Comparison of ENCODE assay signal across 26 mouse cellular contexts in the genomic region with DNA sequence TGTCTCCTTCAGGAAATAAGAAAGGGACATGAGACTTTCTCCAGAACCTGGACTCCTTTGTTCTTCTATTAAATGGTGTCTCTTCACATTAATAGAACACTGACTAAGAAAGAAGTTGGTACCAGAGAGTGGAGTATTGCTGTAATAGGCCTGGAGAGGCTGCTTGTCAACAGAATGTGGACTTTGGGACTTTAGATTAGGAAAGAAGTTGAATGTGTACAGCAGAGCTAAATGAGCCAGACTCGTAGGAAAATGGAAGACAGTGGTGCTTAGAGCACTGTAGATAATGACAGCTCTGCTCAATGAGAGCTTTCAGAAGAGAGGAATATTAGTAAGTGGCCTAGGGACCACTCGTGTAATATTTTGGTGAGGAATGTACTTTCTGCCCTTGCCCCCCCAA. TPM values are rescaled to one million over a fixed set of nuclear protein-coding genes. Genes with fewer than 3 reads are reported as not detected.
DNase-seq lines count a peak whose midpoint lies in the region; ATAC-seq and TF ChIP-seq lines count a peak whose summit lies in the region.
"Had no signal": no experiment of that assay in that cellular context is flagged by ENCODE, and none has a peak within 500 bp of the region (broad histone marks: within the 10 kb centered on the region; RNA-seq: fewer than 3 reads in every experiment).

No protein-coding gene starts in this region.

- DNase-seq in liver, adult 2 months (ENCODE audit: extremely low read depth, low read depth, low spot score) = peak; percentile 95
- DNase-seq in liver = no peak
- no peak for DNase-seq in spleen, postnatal 10 days (ENCODE audit: low spot score in 2 of 2)
- DNase-seq in hindbrain, embryonic 10.5 days (ENCODE audit: low spot score) = no peak
- DNase-seq in thymus, postnatal 25 days = no peak
- DNase-seq: adrenal gland, postnatal 25 days; B cell, adult 2 months; cerebellum, adult 18-20 months; cerebellum, adult 9-10 months; cerebellum, postnatal 14 days; gastrocnemius, postnatal 10 days; gastrocnemius, postnatal 36 days; heart, postnatal 10 days; heart, postnatal 36 days had no signal

- H3K36me3 ChIP-seq in liver, adult 2 months (ENCODE audit: control insufficient read depth, insufficient read depth, low read length) = no peaks in the 10 kb centered on the region
- H3K36me3 ChIP-seq in intestine, embryonic 15.5 days = no peaks in the 10 kb centered on the region
- H3K36me3 ChIP-seq in liver, embryonic 15.5 days (replicated peaks) = no peaks in the 10 kb centered on the region
- H3K36me3 ChIP-seq in hindbrain, embryonic 10.5 days = peaks cover 15% of the 10 kb centered on the region
- H3K36me3 ChIP-seq: heart, embryonic 12.5 days; heart, embryonic 15.5 days had no signal

- no peak for TF ChIP-seq POLR2A in liver, adult 2 months (IDR thresholded peaks at IDR 0.05; ENCODE audit: extremely low read depth, insufficient read depth, low read length)

- H3K27ac ChIP-seq in liver, adult 2 months (replicated peaks; ENCODE audit: insufficient read depth, low read depth, low read length) = peak overlapping the region; percentile 85
- H3K27ac ChIP-seq in intestine, embryonic 15.5 days = no peak overlapping the region
- no peak overlapping the region for H3K27ac ChIP-seq in liver, embryonic 15.5 days (replicated peaks)
- no peak overlapping the region for H3K27ac ChIP-seq in hindbrain, embryonic 10.5 days
- H3K27ac ChIP-seq: forebrain, embryonic 10.5 days; forebrain, embryonic 13.5 days; heart, embryonic 15.5 days; hindbrain, embryonic 14.5 days; hindbrain, postnatal 0 days had no signal

- peak; percentile 67 for ATAC-seq in intestine, embryonic 15.5 days
- ATAC-seq in liver, embryonic 15.5 days (ENCODE audit: insufficient read depth) = peak; percentile 22; the same call in 1 of the 2 replicates
- ATAC-seq: forebrain, embryonic 13.5 days; forebrain, embryonic 16.5 days; hindbrain, postnatal 0 days; Patski had no signal

- H3K4me3 ChIP-seq in liver, adult 2 months (ENCODE audit: insufficient read depth, low read depth, low read length) = no peak overlapping the region
- H3K4me3 ChIP-seq in intestine, embryonic 15.5 days (replicated peaks) = no peak overlapping the region
- H3K4me3 ChIP-seq in liver, embryonic 15.5 days (replicated peaks) = no peak overlapping the region
- no peak overlapping the region for H3K4me3 ChIP-seq in hindbrain, embryonic 10.5 days
- H3K4me3 ChIP-seq: forebrain, embryonic 10.5 days; forebrain, embryonic 13.5 days; heart, embryonic 12.5 days; heart, embryonic 15.5 days had no signal

- WGBS in liver, adult 2 months = 43% methylated on average over 2 of the region's 2 CpGs
- 71% methylated on average over 2 of the region's 2 CpGs for WGBS in intestine, embryonic 15.5 days
- WGBS in liver, embryonic 15.5 days (ENCODE audit: insufficient replicate concordance) = 62% methylated on average over 2 of the region's 2 CpGs
- 95% methylated on average over 2 of the region's 2 CpGs for WGBS in hindbrain, embryonic 10.5 days

- no peak for TF ChIP-seq CTCF in liver, adult 2 months (IDR thresholded peaks at IDR 0.05; ENCODE audit: low read depth, low read length)

- H3K9me3 ChIP-seq in intestine, embryonic 15.5 days = no peaks in the 10 kb centered on the region
- no peaks in the 10 kb centered on the region for H3K9me3 ChIP-seq in liver, embryonic 15.5 days (replicated peaks)
- no peaks in the 10 kb centered on the region for H3K9me3 ChIP-seq in hindbrain, embryonic 10.5 days
- H3K9me3 ChIP-seq: forebrain, embryonic 10.5 days; forebrain, embryonic 13.5 days; G1E; heart, embryonic 12.5 days; heart, embryonic 15.5 days had no signal

- no peaks in the 10 kb centered on the region for H3K27me3 ChIP-seq in liver, adult 2 months (ENCODE audit: control insufficient read depth, insufficient read depth, low read length)
- no peaks in the 10 kb centered on the region for H3K27me3 ChIP-seq in intestine, embryonic 15.5 days (replicated peaks)
- no peaks in the 10 kb centered on the region for H3K27me3 ChIP-seq in liver, embryonic 15.5 days
- no peaks in the 10 kb centered on the region for H3K27me3 ChIP-seq in hindbrain, embryonic 10.5 days (ENCODE audit: insufficient read depth, poor library complexity, severe bottlenecking)
- H3K27me3 ChIP-seq: CH12.LX; forebrain, embryonic 13.5 days; heart, embryonic 12.5 days; heart, embryonic 15.5 days; Patski had no signal

- no peak overlapping the region for H3K4me2 ChIP-seq in intestine, embryonic 15.5 days (replicated peaks)
- no peak overlapping the region for H3K4me2 ChIP-seq in liver, embryonic 15.5 days
- H3K4me2 ChIP-seq: forebrain, embryonic 13.5 days; heart, embryonic 12.5 days; heart, embryonic 15.5 days; hindbrain, embryonic 14.5 days had no signal

- no peak overlapping the region for H3K9ac ChIP-seq in liver, adult 2 months (ENCODE audit: low read depth, low read length)
- no peak overlapping the region for H3K9ac ChIP-seq in intestine, embryonic 15.5 days
- H3K9ac ChIP-seq in liver, embryonic 15.5 days = no peak overlapping the region
- H3K9ac ChIP-seq: forebrain, embryonic 13.5 days; heart, embryonic 12.5 days; heart, embryonic 15.5 days; hindbrain, embryonic 14.5 days had no signal

- H3K79me2 ChIP-seq in liver, adult 2 months (ENCODE audit: control insufficient read depth, insufficient read depth, low read length) = no peaks in the 10 kb centered on the region

- H3K4me1 ChIP-seq in liver, adult 2 months (ENCODE audit: control insufficient read depth, insufficient read depth, low read length) = peaks cover 3% of the 10 kb centered on the region; the same call in 1 of the 2 replicates
- H3K4me1 ChIP-seq in intestine, embryonic 15.5 days (replicated peaks) = no peaks in the 10 kb centered on the region
- H3K4me1 ChIP-seq in liver, embryonic 15.5 days (replicated peaks) = no peaks in the 10 kb centered on the region
- H3K4me1 ChIP-seq in hindbrain, embryonic 10.5 days (replicated peaks) = no peaks in the 10 kb centered on the region
- H3K4me1 ChIP-seq: forebrain, embryonic 10.5 days; forebrain, embryonic 13.5 days had no signal

RNA-seq across cellular contexts. Expression of gene Psmb1, which starts 43.0 kb away (rescaled TPM):
- 212 and 260 TPM in 2 replicates for total RNA-seq in liver, adult 2 months (2014; rRNA removed)
- 71.2 and 87.0 TPM in 2 replicates for polyA plus RNA-seq in liver, adult 2 months (2012; rRNA removed)
- polyA plus RNA-seq in intestine, embryonic 15.5 days (2015; fragmentation: Nextera tagmentation; extraction: Ambion mirVana) = 258 and 264 TPM in 2 replicates
- 120 and 129 TPM in 2 replicates for polyA plus RNA-seq in liver, embryonic 15.5 days (2015; fragmentation: Nextera tagmentation; extraction: Ambion mirVana)
- 291 TPM in 2 replicates for polyA plus RNA-seq in hindbrain, embryonic 10.5 days (2016; fragmentation: Nextera tagmentation; extraction: Ambion mirVana)

RNA-seq across cellular contexts. Expression of gene Tbp, which starts 43.1 kb away (rescaled TPM):
- 4.9 and 5.5 TPM in 2 replicates for total RNA-seq in liver, adult 2 months (2014; rRNA removed)
- polyA plus RNA-seq in liver, adult 2 months (2012; rRNA removed) = 20.0 and 25.5 TPM in 2 replicates
- polyA plus RNA-seq in intestine, embryonic 15.5 days (2015; fragmentation: Nextera tagmentation; extraction: Ambion mirVana) = 36.3 and 42.2 TPM in 2 replicates
- 17.6 and 18.6 TPM in 2 replicates for polyA plus RNA-seq in liver, embryonic 15.5 days (2015; fragmentation: Nextera tagmentation; extraction: Ambion mirVana)
- 62.1 and 64.2 TPM in 2 replicates for polyA plus RNA-seq in hindbrain, embryonic 10.5 days (2016; fragmentation: Nextera tagmentation; extraction: Ambion mirVana)
